Mouse (Mus musculus): ENCODE results near the gene Cdk2.
"Not testable (repeated sequence)": the region's sequence is repeated elsewhere in the genome, so short reads cannot be mapped to it uniquely, and the experiment has no call there.

Cdk2 gene

GRCm38 (mm10) chr10:128704491-128705316, at the start of gene Cdk2:
Gene Cdk2 (minus strand): TSS chr10:128705031.
- peak; percentile 89 for DNase-seq (ENCODE audit: low spot score)

- peak; percentile 63 for DNase-seq (ENCODE audit: low spot score)
Observed at GRCm38 (mm10) chr10:128748252-128748864, 43.5 kb upstream of the Cdk2 start.

GRCm38 (mm10) chr10:128747646-128748251, 42.9 kb upstream of the Cdk2 start, which contains the start of gene Pym1:
Gene Pym1 (plus strand): TSS chr10:128747889.
- peak; percentile 77 for DNase-seq (ENCODE audit: low spot score)

GRCm38 (mm10) chr10:128746972-128747645, 42.3 kb upstream of the Cdk2 start:
- DNase-seq (ENCODE audit: low spot score): no peak

GRCm38 (mm10) chr10:128745946-128746613, 41.2 kb upstream of the Cdk2 start:
- no peak for DNase-seq (ENCODE audit: low spot score)

GRCm38 (mm10) chr10:128744680-128745601, 40.1 kb upstream of the Cdk2 start, which contains the start of gene Dgka:
Gene Dgka (minus strand): TSS chr10:128744855.
- no peak for DNase-seq (ENCODE audit: low spot score)

GRCm38 (mm10) chr10:128744211-128744610, 39.4 kb upstream of the Cdk2 start:
- no peak for DNase-seq (ENCODE audit: low spot score)

GRCm38 (mm10) chr10:128743791-128744191, 39.0 kb upstream of the Cdk2 start:
- DNase-seq (ENCODE audit: low spot score): peak; percentile 30

- no peak for DNase-seq (ENCODE audit: low spot score)
Observed at GRCm38 (mm10) chr10:128743235-128743634, 38.4 kb upstream of the Cdk2 start.

- DNase-seq (ENCODE audit: low spot score): no peak
Observed at GRCm38 (mm10) chr10:128742616-128743015, 37.8 kb upstream of the Cdk2 start.

GRCm38 (mm10) chr10:128740296-128740695, 35.5 kb upstream of the Cdk2 start:
- DNase-seq (ENCODE audit: low spot score): no peak

- DNase-seq (ENCODE audit: low spot score): no peak
Observed at GRCm38 (mm10) chr10:128737435-128737834, 32.6 kb upstream of the Cdk2 start.

- no peak for DNase-seq (ENCODE audit: low spot score)
Observed at GRCm38 (mm10) chr10:128731992-128732391, 27.2 kb upstream of the Cdk2 start.

- DNase-seq (ENCODE audit: low spot score): peak; percentile 42
Observed at GRCm38 (mm10) chr10:128731002-128731433, 26.2 kb upstream of the Cdk2 start.

GRCm38 (mm10) chr10:128728059-128728458, 23.2 kb upstream of the Cdk2 start:
- no peak for DNase-seq (ENCODE audit: low spot score)

- DNase-seq (ENCODE audit: low spot score): not testable (repeated sequence)
Observed at GRCm38 (mm10) chr10:128725466-128725865, 20.6 kb upstream of the Cdk2 start.

GRCm38 (mm10) chr10:128715559-128716537, 11.0 kb upstream of the Cdk2 start:
- no peak for DNase-seq (ENCODE audit: low spot score)

GRCm38 (mm10) chr10:128711318-128711717, 6.5 kb upstream of the Cdk2 start:
- not testable (repeated sequence) for DNase-seq (ENCODE audit: low spot score)

- DNase-seq (ENCODE audit: low spot score): no peak
Observed at GRCm38 (mm10) chr10:128705317-128705693, 474 bp upstream of the Cdk2 start.
